ENCODE assay signal across 8 mouse cellular contexts in genomic region chr11:48869380-48870110, GRCm38 (mm10). TPM values are rescaled to one million over a fixed set of nuclear protein-coding genes. Genes with fewer than 3 reads are reported as not detected.
DNase-seq lines count a peak whose midpoint lies in the region; ATAC-seq and TF ChIP-seq lines count a peak whose summit lies in the region.

No protein-coding gene starts in this region.

- H3K4me1 ChIP-seq in lung, adult 2 months (ENCODE audit: control insufficient read depth, insufficient read depth, low read length) = peaks cover 12% of the 10 kb centered on the region
- H3K4me1 ChIP-seq in embryonic fibroblast, embryonic 13.5 days (ENCODE audit: control insufficient read depth, insufficient read depth, low read length) = peaks cover 7% of the 10 kb centered on the region; the same call in 1 of the 2 replicates
- H3K4me1 ChIP-seq in stomach, embryonic 14.5 days (ENCODE audit: control insufficient read depth, insufficient read depth, low read length) = peaks cover 14% of the 10 kb centered on the region
- peaks cover 15% of the 10 kb centered on the region for H3K4me1 ChIP-seq in forebrain, embryonic 12.5 days

- no peak for TF ChIP-seq POLR2A in lung, adult 2 months (IDR thresholded peaks at IDR 0.05; ENCODE audit: borderline replicate concordance, extremely low read depth, low read depth, low read length)
- no peak for TF ChIP-seq POLR2A in embryonic fibroblast, embryonic 13.5 days (IDR thresholded peaks at IDR 0.05; ENCODE audit: low read depth, low read length)

- WGBS in lung, adult 2 months = 4% methylated on average over 7 of the region's 7 CpGs
- 49% methylated on average over 7 of the region's 7 CpGs for WGBS in stomach, embryonic 14.5 days
- 81% methylated on average over 7 of the region's 7 CpGs for WGBS in forebrain, embryonic 12.5 days

- no peak overlapping the region for H3K9ac ChIP-seq in stomach, embryonic 14.5 days (replicated peaks; ENCODE audit: low read depth, low read length)
- no peak overlapping the region for H3K9ac ChIP-seq in forebrain, embryonic 12.5 days

- TF ChIP-seq CTCF in lung, adult 2 months (IDR thresholded peaks at IDR 0.05; ENCODE audit: insufficient read depth, low read length) = no peak
- no peak for TF ChIP-seq CTCF in embryonic fibroblast, embryonic 13.5 days (IDR thresholded peaks at IDR 0.05; ENCODE audit: borderline replicate concordance, insufficient read depth, low read length)

- H3K4me2 ChIP-seq in stomach, embryonic 14.5 days (replicated peaks; ENCODE audit: low read depth, low read length) = peak overlapping the region; percentile 47
- no peak overlapping the region for H3K4me2 ChIP-seq in forebrain, embryonic 12.5 days

- H3K27ac ChIP-seq in embryonic fibroblast, embryonic 13.5 days (ENCODE audit: insufficient read depth, low read length) = peak overlapping the region; percentile 17; the same call in 1 of the 2 replicates
- no peak overlapping the region for H3K27ac ChIP-seq in stomach, embryonic 14.5 days (ENCODE audit: low read length)
- H3K27ac ChIP-seq in forebrain, embryonic 12.5 days = no peak overlapping the region

- DNase-seq in lung, adult 2 months = no peak
- no peak for DNase-seq in lung, postnatal 10 days
- peak; percentile 58 for DNase-seq in kidney, postnatal 14 days
- no peak for DNase-seq in layer of hippocampus, adult 11-12 months (ENCODE audit: low spot score)
- no peak for DNase-seq in gastrocnemius, adult 8-10 months (ENCODE audit: low spot score in 2 of 2)

- H3K27me3 ChIP-seq in stomach, embryonic 14.5 days (ENCODE audit: control insufficient read depth, insufficient read depth, low read length) = no peaks in the 10 kb centered on the region
- H3K27me3 ChIP-seq in forebrain, embryonic 12.5 days = peaks cover 25% of the 10 kb centered on the region; the same call in 1 of the 2 replicates

- H3K36me3 ChIP-seq in stomach, embryonic 14.5 days (ENCODE audit: control insufficient read depth, insufficient read depth, low read length) = no peaks in the 10 kb centered on the region
- H3K36me3 ChIP-seq in forebrain, embryonic 12.5 days (replicated peaks) = no peaks in the 10 kb centered on the region

- no peaks in the 10 kb centered on the region for H3K9me3 ChIP-seq in stomach, embryonic 14.5 days (ENCODE audit: control insufficient read depth, low read depth, low read length)
- H3K9me3 ChIP-seq in forebrain, embryonic 12.5 days = no peaks in the 10 kb centered on the region

- peak overlapping the region; percentile 26 for H3K4me3 ChIP-seq in lung, adult 2 months (replicated peaks; ENCODE audit: extremely low read depth, low read depth, low read length)
- H3K4me3 ChIP-seq in embryonic fibroblast, embryonic 13.5 days (ENCODE audit: insufficient read depth, low read length) = peak overlapping the region; percentile 74
- 0 out of 2 replicates have a peak overlapping the region, but pooled peaks have one; percentile 10 for H3K4me3 ChIP-seq in stomach, embryonic 14.5 days (ENCODE audit: low read depth, low read length)
- H3K4me3 ChIP-seq in forebrain, embryonic 12.5 days (replicated peaks) = no peak overlapping the region

- peak; percentile 39; the same call in 1 of the 2 replicates for ATAC-seq in stomach, embryonic 14.5 days (ENCODE audit: insufficient number of reproducible peaks, insufficient read depth, low FRiP score, low read depth)
- ATAC-seq in forebrain, embryonic 12.5 days (ENCODE audit: low FRiP score) = no peak

RNA-seq across cellular contexts. Expression of gene Irgm1, which starts 1.9 kb away (rescaled TPM):
- polyA plus RNA-seq in lung, adult 2 months (2012; rRNA removed) = 7.3 and 11.5 TPM in 2 replicates
- 36.5 and 61.8 TPM in 2 replicates for polyA plus RNA-seq in embryonic fibroblast, embryonic 13.5 days (2011; ENCODE audit: insufficient read length, low read depth, missing spikeins)
- 12.9 and 13.2 TPM in 2 replicates for polyA plus RNA-seq in stomach, embryonic 14.5 days (2014; fragmentation: Nextera tagmentation; extraction: Ambion mirVana)
- total RNA-seq in gastrocnemius, adult 8-10 months (2022) = 10 to 100 TPM; 12.0 to 13.7 (median 12.9) TPM
- polyA plus RNA-seq in forebrain, embryonic 12.5 days (2016; fragmentation: Nextera tagmentation; extraction: Ambion mirVana) = 1.2 and 1.8 TPM in 2 replicates

RNA-seq across cellular contexts. Expression of gene Gm5431, which starts 32.5 kb away (rescaled TPM):
- polyA plus RNA-seq in lung, adult 2 months (2012; rRNA removed) = 0.43 and 0.66 TPM in 2 replicates
- not detected in 2 replicates for polyA plus RNA-seq in embryonic fibroblast, embryonic 13.5 days (2011; ENCODE audit: insufficient read length, low read depth, missing spikeins)
- polyA plus RNA-seq in stomach, embryonic 14.5 days (2014; fragmentation: Nextera tagmentation; extraction: Ambion mirVana) = 0.12 and 0.28 TPM in 2 replicates
- under 1 TPM in 3 of 4 experiments, not detected in 1; 0.13 to 0.21 (median 0.17) TPM for total RNA-seq in gastrocnemius, adult 8-10 months (2022)
- 0.09 TPM in 1 of 2 replicates, not detected in the other for polyA plus RNA-seq in forebrain, embryonic 12.5 days (2016; fragmentation: Nextera tagmentation; extraction: Ambion mirVana)

RNA-seq across cellular contexts. Expression of gene Gm12184, which starts 43.1 kb away (rescaled TPM):
- 5.3 TPM in 2 replicates for polyA plus RNA-seq in lung, adult 2 months (2012; rRNA removed)
- 40.5 and 61.2 TPM in 2 replicates for polyA plus RNA-seq in embryonic fibroblast, embryonic 13.5 days (2011; ENCODE audit: insufficient read length, low read depth, missing spikeins)
- polyA plus RNA-seq in stomach, embryonic 14.5 days (2014; fragmentation: Nextera tagmentation; extraction: Ambion mirVana) = 4.5 and 4.9 TPM in 2 replicates
- 1 to 10 TPM; 1.4 to 3.1 (median 1.8) TPM for total RNA-seq in gastrocnemius, adult 8-10 months (2022)
- 6.8 and 9.4 TPM in 2 replicates for polyA plus RNA-seq in forebrain, embryonic 12.5 days (2016; fragmentation: Nextera tagmentation; extraction: Ambion mirVana)

RNA-seq across cellular contexts. Expression of gene Trim7, which starts 43.6 kb away (rescaled TPM):
- polyA plus RNA-seq in lung, adult 2 months (2012; rRNA removed) = 7.8 and 11.6 TPM in 2 replicates
- 16.0 and 19.1 TPM in 2 replicates for polyA plus RNA-seq in embryonic fibroblast, embryonic 13.5 days (2011; ENCODE audit: insufficient read length, low read depth, missing spikeins)
- polyA plus RNA-seq in stomach, embryonic 14.5 days (2014; fragmentation: Nextera tagmentation; extraction: Ambion mirVana) = 1.4 and 2.1 TPM in 2 replicates
- 10 to 100 TPM; 25.5 to 30.8 (median 29.7) TPM for total RNA-seq in gastrocnemius, adult 8-10 months (2022)
- polyA plus RNA-seq in forebrain, embryonic 12.5 days (2016; fragmentation: Nextera tagmentation; extraction: Ambion mirVana) = 0.76 and 1.00 TPM in 2 replicates

RNA-seq across cellular contexts. Expression of gene Trim41, which starts 52.4 kb away (rescaled TPM):
- 28.9 and 32.4 TPM in 2 replicates for polyA plus RNA-seq in lung, adult 2 months (2012; rRNA removed)
- 27.2 and 40.7 TPM in 2 replicates for polyA plus RNA-seq in embryonic fibroblast, embryonic 13.5 days (2011; ENCODE audit: insufficient read length, low read depth, missing spikeins)
- polyA plus RNA-seq in stomach, embryonic 14.5 days (2014; fragmentation: Nextera tagmentation; extraction: Ambion mirVana) = 5.8 and 6.2 TPM in 2 replicates
- 10 to 100 TPM; 13.7 to 25.0 (median 20.8) TPM for total RNA-seq in gastrocnemius, adult 8-10 months (2022)
- 6.2 and 6.8 TPM in 2 replicates for polyA plus RNA-seq in forebrain, embryonic 12.5 days (2016; fragmentation: Nextera tagmentation; extraction: Ambion mirVana)
